Mouse (Mus musculus): Measurements from ENCODE around the gene Dnhd1. TPM values are rescaled to one million over a fixed set of nuclear protein-coding genes. Genes with fewer than 3 reads are reported as not detected.
A peak's percentile ranks its signal among the peaks of the same experiment; 100 is the strongest.

Dnhd1 gene
- polyA plus RNA-seq, 1 experiment, result 5.1 TPM

DNA sequence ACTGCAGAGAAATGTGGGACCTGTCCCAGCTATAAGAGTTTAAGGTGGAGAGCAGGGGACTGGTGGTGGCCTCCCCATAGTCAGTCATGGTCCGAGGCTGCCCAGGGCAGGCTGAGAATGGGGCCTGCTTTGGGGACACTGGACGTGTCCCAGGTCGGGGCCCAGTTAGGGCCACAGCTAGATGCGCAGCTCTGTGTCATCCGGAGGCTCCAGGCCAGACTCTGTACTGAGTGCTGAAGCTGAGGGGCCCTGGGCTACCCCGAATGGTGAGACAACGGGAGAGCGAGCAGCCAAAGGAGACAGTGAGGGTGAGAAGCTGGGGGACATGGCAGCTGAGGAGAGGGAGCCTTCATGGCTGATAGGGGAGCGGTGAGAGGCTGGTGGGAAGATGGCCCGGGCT, 102.7 kb downstream of the Dnhd1 start:
- H3K4me3 ChIP-seq (replicated peaks; ENCODE audit: insufficient read depth, low read depth, low read length), result no peak overlapping the region
- H3K4me1 ChIP-seq (ENCODE audit: control insufficient read depth, insufficient read depth, low read length), result no peaks in the 10 kb centered on the region; the same call in 1 of the 2 replicates
- DNase-seq, result no peak
- H3K27me3 ChIP-seq (ENCODE audit: control insufficient read depth, insufficient read depth, low read length), result no peaks in the 10 kb centered on the region
- WGBS, result 93% methylated on average over 10 of the region's 10 CpGs
- peak overlapping the region; percentile 0; the same call in 1 of the 2 replicates for H3K27ac ChIP-seq (ENCODE audit: insufficient read depth, low read length)
- TF ChIP-seq CTCF (IDR thresholded peaks at IDR 0.05; ENCODE audit: borderline replicate concordance, insufficient read depth, low read depth, low read length), result no peak
- TF ChIP-seq POLR2A (IDR thresholded peaks at IDR 0.05; ENCODE audit: borderline replicate concordance, insufficient read depth, low read length), result no peak

DNA sequence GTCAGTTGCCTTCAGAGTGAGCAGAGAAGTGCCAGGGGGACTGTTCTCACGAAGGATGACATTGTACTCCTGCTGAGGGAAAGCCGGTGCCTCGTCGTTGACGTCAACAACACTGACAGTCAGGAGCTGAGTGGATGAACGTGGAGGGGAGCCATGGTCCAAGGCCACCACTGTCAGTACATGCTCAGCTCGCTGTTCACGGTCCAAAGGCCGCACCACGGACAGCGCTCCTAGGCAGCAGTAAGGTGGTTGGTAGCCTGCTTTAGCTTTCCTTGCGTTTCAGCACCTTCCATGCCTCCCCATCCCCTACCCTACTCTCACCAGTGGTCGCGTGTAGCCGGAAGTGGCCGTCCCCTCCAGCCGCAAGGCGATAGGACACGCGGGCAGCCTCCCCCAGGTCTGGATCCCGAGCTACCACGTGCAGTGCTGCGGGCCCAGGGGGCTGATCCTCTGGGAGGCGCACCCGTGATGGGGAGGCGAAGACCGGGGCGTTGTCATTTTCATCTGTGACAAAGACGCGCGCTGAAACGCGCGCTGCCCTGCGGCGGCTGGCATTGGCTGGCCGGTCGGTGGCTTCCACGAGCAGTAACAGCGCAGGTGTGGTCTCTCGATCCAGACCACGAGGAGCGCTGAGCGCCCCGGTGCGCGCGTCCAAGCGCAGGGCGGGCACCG, 111.3 kb downstream of the Dnhd1 start:
- no peak overlapping the region for H3K4me3 ChIP-seq (replicated peaks; ENCODE audit: insufficient read depth, low read depth, low read length)
- WGBS, result 57% methylated on average over 51 of the region's 51 CpGs

DNA sequence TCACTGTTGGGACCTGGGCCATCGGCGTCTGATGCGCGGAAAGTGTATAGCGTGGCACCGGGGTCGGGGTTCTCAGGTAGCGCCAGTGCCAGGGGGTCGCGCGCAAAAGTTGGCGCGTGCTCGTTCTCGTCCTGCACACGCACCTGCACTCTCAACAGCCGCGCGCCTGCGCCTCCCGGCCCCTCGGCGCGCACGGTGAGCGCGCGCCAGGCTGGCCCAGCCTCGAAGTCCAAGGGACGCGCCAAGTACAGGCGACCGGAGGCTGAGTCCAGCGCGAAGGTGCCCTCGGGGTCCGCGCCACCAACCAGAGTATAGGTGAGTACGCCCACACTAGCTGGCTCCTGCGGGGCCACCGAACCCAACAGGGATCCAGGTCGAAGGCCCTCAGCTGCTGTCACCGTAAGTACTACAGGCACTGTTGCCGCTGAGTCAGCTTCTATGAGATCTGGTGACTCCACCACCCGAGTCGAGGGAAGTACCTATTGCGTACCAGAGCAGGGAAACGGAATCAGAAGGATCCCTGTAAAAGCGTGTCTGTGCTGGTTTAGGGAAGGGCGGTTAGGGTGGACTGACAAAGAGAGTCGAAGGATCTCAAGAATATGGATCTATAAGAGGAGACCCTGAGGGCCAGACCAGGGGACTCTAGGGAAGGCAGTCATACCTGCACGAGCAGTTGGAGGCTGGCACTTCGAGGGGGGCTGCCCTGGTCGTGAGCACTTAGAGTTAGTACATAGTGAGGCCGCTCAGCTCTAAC, 112.1 kb downstream of the Dnhd1 start:
- 62% methylated on average over 55 of the region's 55 CpGs for WGBS
- no peaks in the 10 kb centered on the region for H3K27me3 ChIP-seq (ENCODE audit: control insufficient read depth, insufficient read depth, low read length)
- TF ChIP-seq POLR2A (IDR thresholded peaks at IDR 0.05; ENCODE audit: borderline replicate concordance, insufficient read depth, low read length) (no peak), CTCF (IDR thresholded peaks at IDR 0.05; ENCODE audit: borderline replicate concordance, insufficient read depth, low read depth, low read length) (no peak)
- no peak overlapping the region for H3K27ac ChIP-seq (ENCODE audit: insufficient read depth, low read length)
- no peak overlapping the region for H3K4me3 ChIP-seq (replicated peaks; ENCODE audit: insufficient read depth, low read depth, low read length)
- no peak for DNase-seq
- no peaks in the 10 kb centered on the region for H3K4me1 ChIP-seq (ENCODE audit: control insufficient read depth, insufficient read depth, low read length)

More for the DNA sequence above, 111.3 kb downstream of the Dnhd1 start:
- Histone ChIP-seq H3K27ac (ENCODE audit: insufficient read depth, low read length) (no peak overlapping the region), H3K4me1 (ENCODE audit: control insufficient read depth, insufficient read depth, low read length) (no peaks in the 10 kb centered on the region), H3K27me3 (ENCODE audit: control insufficient read depth, insufficient read depth, low read length) (no peaks in the 10 kb centered on the region)
- TF ChIP-seq CTCF (IDR thresholded peaks at IDR 0.05; ENCODE audit: borderline replicate concordance, insufficient read depth, low read depth, low read length), result no peak
- TF ChIP-seq POLR2A (IDR thresholded peaks at IDR 0.05; ENCODE audit: borderline replicate concordance, insufficient read depth, low read length), result no peak
- DNase-seq, result no peak

DNA sequence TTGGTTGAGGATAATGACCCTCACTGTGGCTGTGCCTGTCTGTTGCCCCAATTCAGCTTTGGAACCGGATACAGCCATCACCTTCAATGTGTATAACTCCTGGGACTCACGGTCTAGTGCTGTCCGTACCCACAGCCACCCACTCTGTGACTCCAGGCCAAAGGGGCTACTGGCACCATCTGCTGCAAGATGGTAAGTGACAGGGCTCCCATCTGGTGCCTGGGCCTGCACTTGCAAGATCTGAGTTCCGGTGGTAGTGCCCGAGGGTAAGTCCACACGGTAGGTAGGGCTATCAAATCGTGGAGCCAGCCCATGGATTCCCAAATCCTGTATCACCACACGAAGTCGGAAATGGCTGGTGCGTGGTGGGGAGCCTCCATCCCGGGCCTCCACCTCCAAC, 113.7 kb downstream of the Dnhd1 start:
- TF ChIP-seq POLR2A (IDR thresholded peaks at IDR 0.05; ENCODE audit: borderline replicate concordance, insufficient read depth, low read length) (no peak), CTCF (IDR thresholded peaks at IDR 0.05; ENCODE audit: borderline replicate concordance, insufficient read depth, low read depth, low read length) (no peak)
- Histone ChIP-seq H3K27me3 (ENCODE audit: control insufficient read depth, insufficient read depth, low read length) (no peaks in the 10 kb centered on the region), H3K27ac (ENCODE audit: insufficient read depth, low read length) (no peak overlapping the region), H3K4me3 (replicated peaks; ENCODE audit: insufficient read depth, low read depth, low read length) (no peak overlapping the region), H3K4me1 (ENCODE audit: control insufficient read depth, insufficient read depth, low read length) (no peaks in the 10 kb centered on the region)
- no peak for DNase-seq
- whole genome bisulfite sequencing, result 45% methylated on average over 11 of the region's 11 CpGs

DNA sequence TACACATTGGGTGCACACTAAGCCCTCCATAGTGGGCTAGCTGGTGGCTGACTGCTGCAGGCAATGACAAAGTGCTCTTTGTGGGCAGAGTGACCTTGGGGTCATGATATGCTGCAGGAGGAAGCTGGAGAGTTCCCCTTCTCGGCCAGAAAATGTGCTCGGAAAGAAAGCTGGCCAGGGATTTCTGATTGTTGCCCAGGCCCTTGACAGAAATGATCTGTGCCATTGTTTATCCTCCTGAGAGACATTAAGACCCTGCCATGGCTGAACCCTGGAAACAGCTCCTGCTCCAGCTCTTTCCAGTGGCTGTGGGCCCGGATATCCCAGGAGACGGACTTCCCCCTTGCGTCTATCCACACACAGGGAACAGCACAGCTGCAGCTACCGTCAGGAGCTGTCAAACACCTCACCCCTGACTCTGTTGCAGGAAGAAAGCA, 117.1 kb downstream of the Dnhd1 start:
- DNase-seq, result no peak
- WGBS, result 35% methylated on average over 6 of the region's 6 CpGs
- TF ChIP-seq CTCF (IDR thresholded peaks at IDR 0.05; ENCODE audit: borderline replicate concordance, insufficient read depth, low read depth, low read length) (no peak), POLR2A (IDR thresholded peaks at IDR 0.05; ENCODE audit: borderline replicate concordance, insufficient read depth, low read length) (no peak)
- H3K4me3 ChIP-seq (replicated peaks; ENCODE audit: insufficient read depth, low read depth, low read length), result no peak overlapping the region
- no peak overlapping the region for H3K27ac ChIP-seq (ENCODE audit: insufficient read depth, low read length)
- no peaks in the 10 kb centered on the region for H3K27me3 ChIP-seq (ENCODE audit: control insufficient read depth, insufficient read depth, low read length)
- no peaks in the 10 kb centered on the region for H3K4me1 ChIP-seq (ENCODE audit: control insufficient read depth, insufficient read depth, low read length)

DNA sequence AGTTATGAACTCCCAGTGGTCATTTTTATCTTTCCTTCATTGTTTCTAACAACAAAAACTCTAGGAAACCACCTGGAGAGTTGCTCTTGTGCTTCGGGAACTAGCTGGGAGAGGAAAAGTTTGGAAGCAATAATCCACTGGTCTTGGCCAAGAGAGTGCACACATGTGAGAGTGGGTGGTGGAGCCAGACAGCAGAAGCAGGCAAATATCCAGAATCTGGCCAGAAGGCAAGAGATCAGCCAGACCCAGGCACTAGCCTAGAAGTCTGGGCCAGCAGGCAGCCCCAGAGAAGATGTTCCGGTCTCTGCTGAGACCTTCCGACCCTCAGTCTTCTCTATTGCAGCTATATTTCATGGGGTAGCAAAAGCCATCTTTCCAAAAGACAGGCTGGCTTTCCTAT, 119.3 kb downstream of the Dnhd1 start:
- Histone ChIP-seq H3K4me1 (ENCODE audit: control insufficient read depth, insufficient read depth, low read length) (no peaks in the 10 kb centered on the region), H3K27me3 (ENCODE audit: control insufficient read depth, insufficient read depth, low read length) (no peaks in the 10 kb centered on the region), H3K27ac (ENCODE audit: insufficient read depth, low read length) (no peak overlapping the region), H3K4me3 (replicated peaks; ENCODE audit: insufficient read depth, low read depth, low read length) (no peak overlapping the region)
- 28% methylated on average over 3 of the region's 3 CpGs for WGBS
- no peak for DNase-seq
- TF ChIP-seq POLR2A (IDR thresholded peaks at IDR 0.05; ENCODE audit: borderline replicate concordance, insufficient read depth, low read length) (no peak), CTCF (IDR thresholded peaks at IDR 0.05; ENCODE audit: borderline replicate concordance, insufficient read depth, low read depth, low read length) (no peak)

Other genes with a start within 250 kb of the Dnhd1 start
- 0.89 and 1.1 TPM in 2 replicates for gene Cnga4, start 246.3 kb upstream of the Dnhd1 start, polyA plus RNA-seq (2012; rRNA removed)
- gene Cckbr, start 225.1 kb upstream of the Dnhd1 start, polyA plus RNA-seq (2012; rRNA removed), result 5.8 and 8.5 TPM in 2 replicates
- gene Cavin3, start 168.5 kb upstream of the Dnhd1 start, polyA plus RNA-seq (2012; rRNA removed), result 33.8 and 34.1 TPM in 2 replicates
- gene Smpd1, start 96.5 kb upstream of the Dnhd1 start, polyA plus RNA-seq (2012; rRNA removed), result 102 and 108 TPM in 2 replicates
- gene Apbb1, start 69.2 kb upstream of the Dnhd1 start, polyA plus RNA-seq (2012; rRNA removed), result 441 and 475 TPM in 2 replicates
- 0.60 and 0.61 TPM in 2 replicates for gene Hpx, start 50.7 kb upstream of the Dnhd1 start, polyA plus RNA-seq (2012; rRNA removed)
- 332 and 385 TPM in 2 replicates for gene Trim3, start 17.3 kb upstream of the Dnhd1 start, polyA plus RNA-seq (2012; rRNA removed)
- gene Timm10b, start 10.8 kb upstream of the Dnhd1 start, polyA plus RNA-seq (2012; rRNA removed), result 122 and 137 TPM in 2 replicates
- 111 and 121 TPM in 2 replicates for gene Arfip2, start 10.4 kb upstream of the Dnhd1 start, polyA plus RNA-seq (2012; rRNA removed)
- gene Gm45799, start 10.3 kb upstream of the Dnhd1 start, polyA plus RNA-seq (2012; rRNA removed), result 90.8 and 97.9 TPM in 2 replicates
- 182 and 190 TPM in 2 replicates for gene Ilk, start 85.8 kb downstream of the Dnhd1 start, polyA plus RNA-seq (2012; rRNA removed)
- 16.2 and 16.4 TPM in 2 replicates for gene Rrp8, start 86.6 kb downstream of the Dnhd1 start, polyA plus RNA-seq (2012; rRNA removed)
- gene Taf10, start 93.5 kb downstream of the Dnhd1 start, polyA plus RNA-seq (2012; rRNA removed), result 177 and 182 TPM in 2 replicates
- 92.1 and 115 TPM in 2 replicates for gene Tpp1, start 101.4 kb downstream of the Dnhd1 start, polyA plus RNA-seq (2012; rRNA removed)
- 4.5 and 5.0 TPM in 2 replicates for gene Dchs1, start 136.8 kb downstream of the Dnhd1 start, polyA plus RNA-seq (2012; rRNA removed)
- gene Mrpl17, start 160.3 kb downstream of the Dnhd1 start, polyA plus RNA-seq (2012; rRNA removed), result 183 and 191 TPM in 2 replicates